Mouse (Mus musculus): ENCODE measurements around the gene Krtcap3.
A peak's percentile ranks its signal among the peaks of the same experiment; 100 is the strongest.

Gene Krtcap3

GRCm38 (mm10) chr5:31252795-31253545 is 1.5 kb downstream of the Krtcap3 start:
- DNase-seq (ENCODE audit: low spot score in 2 of 2) = no peak

- DNase-seq (ENCODE audit: low spot score in 2 of 2) = no peak
Measured at GRCm38 (mm10) chr5:31253806-31254205, 2.3 kb downstream of the Krtcap3 start.

- DNase-seq (ENCODE audit: low spot score in 2 of 2) = no peak
Measured at GRCm38 (mm10) chr5:31254452-31254851, 3.0 kb downstream of the Krtcap3 start.

GRCm38 (mm10) chr5:31254901-31255300 is 3.4 kb downstream of the Krtcap3 start:
- DNase-seq (ENCODE audit: low spot score in 2 of 2) = no peak

DNA sequence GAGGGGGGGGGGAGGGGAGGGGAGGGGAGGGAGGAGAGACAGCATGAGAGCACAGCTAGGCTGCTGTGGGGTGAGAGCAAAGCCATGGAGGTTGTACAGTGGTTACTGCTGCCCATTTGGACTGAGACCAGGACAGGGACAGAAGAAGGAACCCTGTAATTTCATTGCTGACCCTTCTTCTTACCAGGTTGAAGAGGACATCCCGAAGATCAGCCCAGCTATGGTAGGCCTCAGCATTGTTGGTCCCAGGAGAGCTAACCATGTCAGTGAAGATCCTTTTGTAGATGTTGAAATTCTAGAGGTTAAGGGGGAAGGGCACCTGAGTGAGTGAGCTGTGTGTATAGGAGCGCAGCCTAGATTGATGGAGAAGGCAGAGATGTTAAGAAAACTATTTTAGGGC is 3.9 kb downstream of the Krtcap3 start:
- DNase-seq (ENCODE audit: low spot score in 2 of 2) = no peak

GRCm38 (mm10) chr5:31255971-31256370 is 4.5 kb downstream of the Krtcap3 start:
- no peak for DNase-seq (ENCODE audit: low spot score in 2 of 2)

DNA sequence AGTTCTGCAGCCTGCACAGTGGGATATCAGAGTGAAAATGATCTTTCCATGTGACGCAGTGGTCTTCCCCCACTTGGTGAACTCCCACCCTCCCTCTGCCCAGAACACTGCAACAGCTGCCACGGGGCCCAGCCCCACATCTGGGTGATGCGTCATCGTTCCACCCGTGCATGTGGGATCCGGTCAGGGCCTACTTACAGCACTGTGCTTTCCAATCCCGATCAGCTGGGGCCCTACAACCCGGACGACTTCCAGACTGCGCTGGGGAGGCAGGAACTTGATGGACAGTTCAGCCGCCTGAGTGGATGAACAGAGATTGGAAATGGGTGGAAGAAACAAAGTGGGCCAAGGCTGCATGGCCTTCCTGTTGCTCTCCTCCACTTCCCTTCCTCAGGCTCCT is 6.1 kb downstream of the Krtcap3 start:
- no peak for DNase-seq (ENCODE audit: low spot score in 2 of 2)

- DNase-seq (ENCODE audit: low spot score in 2 of 2) = no peak
Measured at GRCm38 (mm10) chr5:31266101-31266500, 14.6 kb downstream of the Krtcap3 start.

GRCm38 (mm10) chr5:31267686-31268085 is 16.2 kb downstream of the Krtcap3 start:
- DNase-seq (ENCODE audit: low spot score in 2 of 2) = no peak

DNA sequence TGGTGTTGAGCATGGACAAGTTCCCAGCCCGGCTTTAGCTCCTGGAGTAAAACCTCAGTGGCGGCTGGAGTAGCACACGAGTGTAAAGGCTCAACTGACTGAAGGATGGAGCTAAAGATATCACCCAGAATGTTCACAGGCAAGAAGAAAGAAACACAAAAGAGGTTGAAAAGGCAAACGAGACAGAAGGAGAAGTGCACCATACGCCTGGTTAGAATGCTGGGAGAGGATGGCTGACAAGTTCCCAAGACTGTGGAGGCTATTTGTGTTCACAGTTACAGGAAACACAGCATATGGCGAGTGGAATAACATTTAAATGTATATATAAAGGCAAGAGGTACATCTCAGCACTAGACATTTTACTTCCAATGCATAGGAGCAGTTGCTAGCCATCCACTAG is 21.5 kb downstream of the Krtcap3 start:
- DNase-seq (ENCODE audit: low spot score in 2 of 2) = no peak

GRCm38 (mm10) chr5:31279245-31279988 is 27.9 kb downstream of the Krtcap3 start:
- DNase-seq (ENCODE audit: low spot score in 2 of 2) = no peak

DNA sequence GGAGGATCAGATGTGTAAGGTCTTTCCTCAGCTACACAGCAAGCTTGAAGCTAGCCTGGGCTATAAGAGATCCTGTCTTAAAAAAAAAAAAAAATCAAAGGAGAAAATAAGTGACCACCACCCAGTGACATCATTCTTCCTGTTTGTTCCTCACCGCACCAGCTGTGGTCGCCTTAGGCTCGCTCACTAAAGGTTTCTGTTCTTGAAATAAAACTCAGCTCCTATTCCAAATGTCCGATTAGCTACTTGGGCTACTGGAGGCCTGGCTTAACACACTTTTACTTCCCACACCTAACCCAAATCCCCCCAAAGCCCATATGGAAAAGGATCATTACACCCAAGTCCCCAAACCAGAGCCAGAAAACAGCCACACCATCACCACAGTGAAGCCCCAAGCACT is 36.7 kb downstream of the Krtcap3 start:
- DNase-seq (ENCODE audit: low spot score in 2 of 2) = no peak

GRCm38 (mm10) chr5:31288655-31289054 is 37.2 kb downstream of the Krtcap3 start:
- DNase-seq (ENCODE audit: low spot score in 2 of 2) = no peak

DNA sequence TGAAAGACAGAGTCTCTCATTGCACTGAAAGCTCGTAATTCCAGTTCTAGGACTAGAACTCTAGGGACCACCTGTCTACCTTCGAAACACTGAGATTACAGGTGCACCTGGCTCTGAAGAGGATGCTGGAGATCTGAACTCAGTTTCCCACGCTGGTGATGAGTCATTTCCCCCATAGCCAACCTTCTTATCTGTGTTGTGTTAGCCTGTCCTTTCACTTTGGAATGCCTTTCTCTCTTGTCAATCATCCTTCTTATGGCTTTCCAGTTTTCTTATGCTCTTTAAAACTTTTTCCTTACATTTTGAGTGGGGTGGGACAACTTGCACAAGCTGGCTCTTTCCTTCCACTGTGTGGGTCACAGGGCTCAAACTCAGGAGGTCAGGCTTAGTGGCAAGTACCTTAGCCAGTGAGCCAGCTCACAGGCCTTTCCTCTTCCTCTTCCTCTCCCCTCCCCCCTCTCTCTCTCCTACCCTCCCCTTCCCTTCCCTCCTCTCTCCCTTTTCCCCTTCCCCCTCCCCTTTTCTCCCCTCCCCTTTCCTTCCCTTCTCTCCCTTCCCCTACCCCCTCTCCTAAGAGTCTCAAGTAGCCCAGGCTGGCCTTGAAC is 38.2 kb downstream of the Krtcap3 start:
- DNase-seq (ENCODE audit: low spot score in 2 of 2) = no peak

GRCm38 (mm10) chr5:31290521-31291360 is 39.2 kb downstream of the Krtcap3 start, which contains the start of gene Ift172:
Ift172 (minus strand) TSS chr5:31291116.
- peak; percentile 84 to 97 for DNase-seq (ENCODE audit: low spot score in 2 of 2)

GRCm38 (mm10) chr5:31291361-31291688 is 39.8 kb downstream of the Krtcap3 start:
- no peak for DNase-seq (ENCODE audit: low spot score in 2 of 2)

- DNase-seq (ENCODE audit: low spot score in 2 of 2) = no peak
Measured at GRCm38 (mm10) chr5:31294964-31295605, 43.6 kb downstream of the Krtcap3 start.

DNA sequence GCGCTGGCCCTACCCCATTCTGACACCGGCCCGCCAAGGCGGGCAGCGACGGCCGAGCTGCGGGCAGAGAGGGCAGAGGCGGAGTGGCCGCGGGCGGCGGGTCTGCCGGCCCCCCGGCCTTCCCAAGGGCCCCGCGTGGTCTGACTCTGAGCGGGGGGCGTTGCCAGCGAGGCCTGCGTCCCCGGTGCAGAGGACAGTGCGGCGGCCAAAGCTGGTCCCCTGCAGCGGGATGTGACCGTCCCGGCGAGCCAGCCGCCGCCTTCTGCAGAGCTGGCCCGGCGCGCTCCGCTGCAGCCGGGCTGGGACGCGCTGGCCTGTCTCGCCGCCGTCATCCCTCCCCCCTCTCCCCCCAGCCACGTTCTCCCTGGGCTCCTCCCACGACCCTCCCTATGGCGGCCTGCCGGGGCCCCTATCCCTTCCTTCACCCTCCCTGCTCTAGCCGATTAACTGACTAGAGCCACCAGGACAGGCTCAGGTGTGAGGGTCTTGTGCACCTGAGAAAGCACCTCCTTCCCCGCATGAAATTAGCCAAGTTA is 44.2 kb downstream of the Krtcap3 start, which contains the start of gene Fndc4:
Gene Fndc4 (minus strand): TSS at position 475 of the 536 bp plus-strand sequence.
- no peak for DNase-seq (ENCODE audit: low spot score in 2 of 2)

DNA sequence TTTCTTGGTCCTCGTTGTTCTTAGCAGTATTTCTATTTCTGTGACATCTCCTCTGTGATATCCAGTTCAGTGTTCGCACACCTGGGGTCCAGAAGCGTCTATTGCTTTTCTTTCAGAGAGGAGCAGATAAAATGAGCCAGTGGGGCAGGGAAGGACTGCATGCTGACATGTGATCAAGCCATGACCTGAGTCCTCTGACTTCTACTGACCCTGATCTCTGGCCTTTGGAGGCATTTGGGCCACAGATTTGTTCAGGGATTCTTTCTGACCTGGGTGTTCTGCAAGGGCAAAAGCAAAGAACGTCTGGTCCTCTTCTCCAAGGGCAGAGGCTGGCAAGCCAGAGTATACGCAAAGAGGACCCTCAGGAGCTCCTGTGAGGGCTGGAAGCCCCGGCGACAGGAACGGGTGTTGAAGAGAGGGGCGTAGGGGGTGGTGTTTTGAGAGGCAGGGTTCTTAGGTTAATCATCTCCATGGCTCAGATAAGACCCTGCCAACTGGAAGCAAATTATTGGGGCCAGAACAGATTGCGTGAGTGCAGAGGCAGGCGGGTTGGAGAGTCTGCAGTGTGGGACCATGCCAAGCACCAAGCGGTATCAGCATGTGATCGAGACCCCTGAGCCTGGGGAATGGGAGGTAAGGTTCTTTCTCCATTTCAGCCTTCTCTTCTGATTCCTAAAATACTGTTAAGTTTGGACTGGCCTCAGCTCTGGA is 45.7 kb downstream of the Krtcap3 start, which contains the start of gene Gckr:
Gene Gckr (plus strand): TSS at position 397 of the 711 bp plus-strand sequence.
- no peak for DNase-seq (ENCODE audit: low spot score in 2 of 2)

DNA sequence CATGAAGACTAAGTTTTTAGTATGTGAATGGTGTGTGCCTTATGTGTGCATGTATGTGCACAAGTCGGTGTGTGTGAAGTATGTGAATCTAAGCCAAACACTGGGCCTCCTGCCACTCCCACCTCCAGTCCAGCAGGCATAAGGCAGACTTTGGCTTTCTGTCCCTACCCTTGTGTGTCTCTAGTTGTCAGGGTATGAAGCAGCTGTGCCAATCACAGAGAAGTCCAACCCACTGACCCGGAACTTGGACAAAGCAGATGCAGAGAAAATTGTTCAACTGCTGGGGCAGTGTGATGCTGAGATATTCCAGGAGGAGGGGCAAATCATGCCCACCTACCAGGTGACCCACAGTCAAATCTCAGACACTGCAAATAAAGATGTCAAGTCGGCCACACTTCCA is 46.5 kb downstream of the Krtcap3 start:
- no peak for DNase-seq (ENCODE audit: low spot score in 2 of 2)

Data from spleen, postnatal 10 days (tissue).